In the genomic region with DNA sequence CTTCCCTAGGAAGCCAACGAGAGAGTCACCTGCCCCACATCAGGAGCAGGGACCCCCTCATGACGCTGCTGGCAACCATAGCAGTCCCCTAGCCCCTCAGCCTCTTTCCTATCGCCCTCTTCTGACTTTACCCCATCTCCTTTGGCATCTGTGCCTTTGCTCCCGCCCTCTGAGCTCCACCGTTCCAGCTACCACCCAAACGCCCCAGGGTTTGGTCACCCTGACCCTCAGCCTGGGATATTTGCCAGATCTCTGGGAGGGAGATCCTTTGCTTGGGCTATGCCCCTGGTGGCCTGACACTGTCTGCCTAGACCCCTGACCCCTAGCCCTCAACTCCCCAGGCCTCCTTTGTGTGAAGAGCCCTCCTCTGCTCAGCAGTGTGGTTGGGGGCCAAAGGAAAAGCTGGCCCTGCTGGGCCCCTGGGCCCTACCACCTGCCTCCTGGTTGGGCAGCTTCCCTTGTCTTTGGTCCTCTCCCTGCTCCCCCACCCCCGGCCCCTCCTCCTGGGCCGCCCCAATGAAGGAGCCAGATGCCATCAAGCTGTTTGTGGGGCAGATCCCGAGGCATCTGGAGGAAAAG, we compare ENCODE assay signal across 9 mouse cellular contexts. TPM values are rescaled to one million over a fixed set of nuclear protein-coding genes. Genes with fewer than 3 reads are reported as not detected.
A peak's percentile ranks its signal among the peaks of the same experiment; 100 is the strongest.
DNase-seq lines count a peak whose midpoint lies in the region; ATAC-seq and TF ChIP-seq lines count a peak whose summit lies in the region.
"Had no signal": no experiment of that assay in that cellular context is flagged by ENCODE, and none has a peak within 500 bp of the region (broad histone marks: within the 10 kb centered on the region; RNA-seq: fewer than 3 reads in every experiment).

No protein-coding gene starts in this region.

- H3K9ac ChIP-seq in stomach, embryonic 14.5 days (replicated peaks; ENCODE audit: low read depth, low read length) = no peak overlapping the region
- no peak overlapping the region for H3K9ac ChIP-seq in stomach, postnatal 0 days (ENCODE audit: low read length)
- peak overlapping the region; percentile 90 for H3K9ac ChIP-seq in forebrain, embryonic 14.5 days (ENCODE audit: low read length)
- H3K9ac ChIP-seq in limb, embryonic 12.5 days (replicated peaks) = no peak overlapping the region
- H3K9ac ChIP-seq: liver, embryonic 15.5 days had no signal

- no peak for ATAC-seq in stomach, embryonic 14.5 days (ENCODE audit: insufficient number of reproducible peaks, insufficient read depth, low FRiP score, low read depth)
- ATAC-seq in stomach, postnatal 0 days (ENCODE audit: low FRiP score, low TSS enrichment) = no peak
- ATAC-seq in forebrain, embryonic 14.5 days = peak; percentile 27
- no peak for ATAC-seq in limb, embryonic 12.5 days (ENCODE audit: insufficient number of reproducible peaks, insufficient read depth, low FRiP score, low TSS enrichment, low read depth)
- no peak for ATAC-seq in activated CD4-positive, CD25-positive, alpha-beta regulatory T cell, adult 4 months

- WGBS in stomach, embryonic 14.5 days = 16% methylated on average over 9 of the region's 9 CpGs
- 18% methylated on average over 9 of the region's 9 CpGs for WGBS in stomach, postnatal 0 days
- 6% methylated on average over 9 of the region's 9 CpGs for WGBS in forebrain, embryonic 14.5 days
- WGBS in limb, embryonic 12.5 days = 6% methylated on average over 9 of the region's 9 CpGs

- H3K9me3 ChIP-seq in stomach, embryonic 14.5 days (ENCODE audit: control insufficient read depth, low read depth, low read length) = no peaks in the 10 kb centered on the region
- H3K9me3 ChIP-seq in stomach, postnatal 0 days (ENCODE audit: control insufficient read depth, low read length) = no peaks in the 10 kb centered on the region
- H3K9me3 ChIP-seq in forebrain, embryonic 14.5 days (replicated peaks; ENCODE audit: control insufficient read depth, low read length) = no peaks in the 10 kb centered on the region
- no peaks in the 10 kb centered on the region for H3K9me3 ChIP-seq in limb, embryonic 12.5 days
- H3K9me3 ChIP-seq: liver, embryonic 15.5 days had no signal

- H3K4me2 ChIP-seq in stomach, embryonic 14.5 days (replicated peaks; ENCODE audit: low read depth, low read length) = no peak overlapping the region
- no peak overlapping the region for H3K4me2 ChIP-seq in stomach, postnatal 0 days (replicated peaks; ENCODE audit: low read depth)
- H3K4me2 ChIP-seq in forebrain, embryonic 14.5 days (ENCODE audit: low read length) = peak overlapping the region; percentile 86
- peak overlapping the region; percentile 32; the same call in 1 of the 2 replicates for H3K4me2 ChIP-seq in limb, embryonic 12.5 days

- TF ChIP-seq EP300 in stomach, postnatal 0 days (optimal IDR thresholded peaks at IDR 0.05) = no peak

- 0 out of 2 replicates have a peak, but pooled peaks cover 5% of the 10 kb centered on the region for H3K4me1 ChIP-seq in stomach, embryonic 14.5 days (ENCODE audit: control insufficient read depth, insufficient read depth, low read length)
- no peaks in the 10 kb centered on the region for H3K4me1 ChIP-seq in stomach, postnatal 0 days (replicated peaks; ENCODE audit: control insufficient read depth, insufficient read depth)
- peaks cover 47% of the 10 kb centered on the region for H3K4me1 ChIP-seq in forebrain, embryonic 14.5 days (ENCODE audit: control insufficient read depth, insufficient read depth, low read length)
- H3K4me1 ChIP-seq in limb, embryonic 12.5 days (replicated peaks) = peaks cover 29% of the 10 kb centered on the region

- TF ChIP-seq CTCF in stomach, postnatal 0 days (IDR thresholded peaks at IDR 0.05; ENCODE audit: low read depth) = no peak

- peak overlapping the region; percentile 6; the same call in 1 of the 2 replicates for H3K4me3 ChIP-seq in stomach, embryonic 14.5 days (ENCODE audit: low read depth, low read length)
- no peak overlapping the region for H3K4me3 ChIP-seq in stomach, postnatal 0 days (ENCODE audit: low read depth, low read length)
- peak overlapping the region; percentile 61 for H3K4me3 ChIP-seq in forebrain, embryonic 14.5 days (ENCODE audit: low read depth, low read length)
- no peak overlapping the region for H3K4me3 ChIP-seq in limb, embryonic 12.5 days (replicated peaks)
- H3K4me3 ChIP-seq: liver, embryonic 15.5 days had no signal

- H3K36me3 ChIP-seq in stomach, embryonic 14.5 days (ENCODE audit: control insufficient read depth, insufficient read depth, low read length) = no peaks in the 10 kb centered on the region
- H3K36me3 ChIP-seq in stomach, postnatal 0 days (ENCODE audit: control insufficient read depth, insufficient read depth, low read length) = no peaks in the 10 kb centered on the region
- peaks cover 21% of the 10 kb centered on the region for H3K36me3 ChIP-seq in forebrain, embryonic 14.5 days (ENCODE audit: control insufficient read depth, insufficient read depth, low read length)
- no peaks in the 10 kb centered on the region for H3K36me3 ChIP-seq in limb, embryonic 12.5 days
- H3K36me3 ChIP-seq: liver, embryonic 15.5 days had no signal

- no peaks in the 10 kb centered on the region for H3K27me3 ChIP-seq in stomach, embryonic 14.5 days (ENCODE audit: control insufficient read depth, insufficient read depth, low read length)
- no peaks in the 10 kb centered on the region for H3K27me3 ChIP-seq in stomach, postnatal 0 days (ENCODE audit: control insufficient read depth, insufficient read depth, low read length)
- no peaks in the 10 kb centered on the region for H3K27me3 ChIP-seq in forebrain, embryonic 14.5 days (replicated peaks; ENCODE audit: control insufficient read depth, insufficient read depth, low read length)
- H3K27me3 ChIP-seq in limb, embryonic 12.5 days = peaks cover 49% of the 10 kb centered on the region

- DNase-seq in stomach, postnatal 0 days (ENCODE audit: low spot score) = no peak
- peak; percentile 33 for DNase-seq in forebrain, embryonic 14.5 days (ENCODE audit: low spot score)
- DNase-seq in urinary bladder, postnatal 4 days (ENCODE audit: low spot score in 2 of 2) = no peak
- DNase-seq in adrenal gland, postnatal 14 days = no peak
- DNase-seq: adrenal gland, postnatal 25 days had no signal

- H3K27ac ChIP-seq in stomach, embryonic 14.5 days (ENCODE audit: low read length) = no peak overlapping the region
- no peak overlapping the region for H3K27ac ChIP-seq in stomach, postnatal 0 days (replicated peaks)
- peak overlapping the region; percentile 93 for H3K27ac ChIP-seq in forebrain, embryonic 14.5 days (ENCODE audit: low read depth, low read length)
- H3K27ac ChIP-seq in limb, embryonic 12.5 days = no peak overlapping the region
- H3K27ac ChIP-seq: liver, embryonic 15.5 days had no signal

RNA-seq across cellular contexts. Expression of gene Celf3, which starts 0.6 kb away (rescaled TPM):
- polyA plus RNA-seq in stomach, embryonic 14.5 days (2014; fragmentation: Nextera tagmentation; extraction: Ambion mirVana) = 32.2 and 44.0 TPM in 2 replicates
- 11.0 and 11.6 TPM in 2 replicates for polyA plus RNA-seq in stomach, postnatal 0 days (2015; fragmentation: Nextera tagmentation; extraction: Ambion mirVana)
- polyA plus RNA-seq in forebrain, embryonic 14.5 days (2014; fragmentation: Nextera tagmentation; extraction: Ambion mirVana) = 301 and 306 TPM in 2 replicates
- 2.2 and 2.7 TPM in 2 replicates for polyA plus RNA-seq in limb, embryonic 12.5 days (2016; fragmentation: Nextera tagmentation; extraction: Ambion mirVana)
- polyA plus RNA-seq in activated CD4-positive, CD25-positive, alpha-beta regulatory T cell, adult 4 months (2017; shearing (Covaris generic)) = under 1 TPM; 0.52 to 0.57 TPM
- total RNA-seq in adrenal gland, postnatal 14 days (2021) = 21.8 and 28.1 TPM in 2 replicates

RNA-seq across cellular contexts. Expression of gene Riiad1, which starts 1.5 kb away (rescaled TPM):
- polyA plus RNA-seq in stomach, embryonic 14.5 days (2014; fragmentation: Nextera tagmentation; extraction: Ambion mirVana) = 6.0 and 6.6 TPM in 2 replicates
- polyA plus RNA-seq in stomach, postnatal 0 days (2015; fragmentation: Nextera tagmentation; extraction: Ambion mirVana) = 3.2 and 3.5 TPM in 2 replicates
- 14.7 and 19.2 TPM in 2 replicates for polyA plus RNA-seq in forebrain, embryonic 14.5 days (2014; fragmentation: Nextera tagmentation; extraction: Ambion mirVana)
- polyA plus RNA-seq in limb, embryonic 12.5 days (2016; fragmentation: Nextera tagmentation; extraction: Ambion mirVana) = 1.1 and 2.8 TPM in 2 replicates
- 1 to 10 TPM in 1 of 2 experiments, not detected in 1; 1.3 TPM for polyA plus RNA-seq in activated CD4-positive, CD25-positive, alpha-beta regulatory T cell, adult 4 months (2017; shearing (Covaris generic))
- total RNA-seq in adrenal gland, postnatal 14 days (2021) = 4.0 and 4.4 TPM in 2 replicates

RNA-seq across cellular contexts. Expression of gene Oaz3, which starts 35.0 kb away (rescaled TPM):
- polyA plus RNA-seq in stomach, embryonic 14.5 days (2014; fragmentation: Nextera tagmentation; extraction: Ambion mirVana) = 0.66 and 0.90 TPM in 2 replicates
- 0.21 and 0.28 TPM in 2 replicates for polyA plus RNA-seq in stomach, postnatal 0 days (2015; fragmentation: Nextera tagmentation; extraction: Ambion mirVana)
- polyA plus RNA-seq in forebrain, embryonic 14.5 days (2014; fragmentation: Nextera tagmentation; extraction: Ambion mirVana) = 0.38 and 0.78 TPM in 2 replicates
- polyA plus RNA-seq in limb, embryonic 12.5 days (2016; fragmentation: Nextera tagmentation; extraction: Ambion mirVana) = 0.33 and 0.34 TPM in 2 replicates
- under 1 TPM in 1 of 2 experiments, not detected in 1; 0.74 TPM for polyA plus RNA-seq in activated CD4-positive, CD25-positive, alpha-beta regulatory T cell, adult 4 months (2017; shearing (Covaris generic))
- total RNA-seq in adrenal gland, postnatal 14 days (2021) = not detected in 2 replicates
- total RNA-seq: adrenal gland, postnatal 25 days had no signal

RNA-seq across cellular contexts. Expression of gene Mrpl9, which starts 35.6 kb away (rescaled TPM):
- 66.6 and 67.5 TPM in 2 replicates for polyA plus RNA-seq in stomach, embryonic 14.5 days (2014; fragmentation: Nextera tagmentation; extraction: Ambion mirVana)
- 47.6 and 50.7 TPM in 2 replicates for polyA plus RNA-seq in stomach, postnatal 0 days (2015; fragmentation: Nextera tagmentation; extraction: Ambion mirVana)
- polyA plus RNA-seq in forebrain, embryonic 14.5 days (2014; fragmentation: Nextera tagmentation; extraction: Ambion mirVana) = 57.2 and 58.6 TPM in 2 replicates
- 69.3 and 69.9 TPM in 2 replicates for polyA plus RNA-seq in limb, embryonic 12.5 days (2016; fragmentation: Nextera tagmentation; extraction: Ambion mirVana)
- 10 to 100 TPM; 52.3 to 63.6 TPM for polyA plus RNA-seq in activated CD4-positive, CD25-positive, alpha-beta regulatory T cell, adult 4 months (2017; shearing (Covaris generic))
- total RNA-seq in adrenal gland, postnatal 14 days (2021) = 87.6 and 87.8 TPM in 2 replicates

Comparison
In these comparisons a context has a peak if more than half of its experiments do, and no peak if none do; other contexts are left out.
1. H3K4me3 ChIP-seq: peak in stomach, embryonic 14.5 days (single experiment) and forebrain, embryonic 14.5 days (single experiment); none in stomach, postnatal 0 days (single experiment) and limb, embryonic 12.5 days (single experiment).
2. H3K4me2 ChIP-seq: peak in forebrain, embryonic 14.5 days (single experiment) and limb, embryonic 12.5 days (single experiment); none in stomach, embryonic 14.5 days (single experiment) and stomach, postnatal 0 days (single experiment).